Mouse (Mus musculus): ENCODE data around the gene Dnaaf5. TPM values are rescaled to one million over a fixed set of nuclear protein-coding genes. Genes with fewer than 3 reads are reported as not detected.

Dnaaf5 gene
- total RNA-seq, 4 experiments from 2014 or later, result 6.7 to 9.0 (median 8.5) TPM

- no peak for DNase-seq (ENCODE audit: low spot score in 2 of 2)
Observed at GRCm38 (mm10) chr5:139140589-139140988, 9.4 kb upstream of the Dnaaf5 start.

GRCm38 (mm10) chr5:139141326-139141725 is 8.7 kb upstream of the Dnaaf5 start:
- DNase-seq (ENCODE audit: low spot score in 2 of 2), result no peak

- no peak for DNase-seq (ENCODE audit: low spot score in 2 of 2)
Observed at GRCm38 (mm10) chr5:139143890-139144289, 6.1 kb upstream of the Dnaaf5 start.

- DNase-seq (ENCODE audit: low spot score in 2 of 2), result no peak
Observed at GRCm38 (mm10) chr5:139145726-139146125, 4.3 kb upstream of the Dnaaf5 start.

GRCm38 (mm10) chr5:139146476-139147075 is 3.4 kb upstream of the Dnaaf5 start:
- DNase-seq (ENCODE audit: low spot score in 2 of 2), result no peak

- peak; percentile 42 to 61 for DNase-seq (ENCODE audit: low spot score in 2 of 2)
Observed at GRCm38 (mm10) chr5:139147178-139148078, 2.6 kb upstream of the Dnaaf5 start.

DNA sequence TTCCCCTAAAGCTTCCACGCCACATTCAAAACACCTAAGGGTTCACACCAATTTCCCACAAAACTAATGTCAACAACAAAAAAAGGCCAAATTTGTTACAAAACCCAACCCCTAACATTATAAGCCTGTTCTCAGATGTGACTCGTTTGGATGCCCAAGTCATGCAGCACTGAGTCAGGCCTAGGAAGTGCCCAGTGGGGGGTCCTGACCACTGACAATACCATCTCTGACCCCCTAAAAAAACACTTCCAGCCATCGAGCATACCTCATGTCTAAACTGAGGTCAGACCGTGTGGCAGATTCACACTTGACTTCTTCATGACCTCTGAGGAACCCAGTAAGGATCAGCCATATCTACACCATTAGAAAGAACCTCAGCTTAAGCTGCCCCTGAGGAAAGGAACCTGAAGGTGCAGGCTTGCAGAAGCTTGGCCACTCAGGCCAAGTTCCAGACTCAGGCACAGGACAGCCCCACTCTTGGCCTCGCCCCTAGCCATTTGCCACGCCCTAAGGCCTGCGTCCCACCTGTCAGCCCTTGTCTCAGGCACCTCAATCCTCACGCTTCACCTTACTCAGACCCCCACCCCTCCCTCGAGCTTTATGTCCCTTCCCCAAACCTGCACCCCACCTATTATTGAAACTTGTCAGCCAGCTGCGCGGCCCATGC is 884 bp upstream of the Dnaaf5 start:
- no peak for DNase-seq (ENCODE audit: low spot score in 2 of 2)

DNA sequence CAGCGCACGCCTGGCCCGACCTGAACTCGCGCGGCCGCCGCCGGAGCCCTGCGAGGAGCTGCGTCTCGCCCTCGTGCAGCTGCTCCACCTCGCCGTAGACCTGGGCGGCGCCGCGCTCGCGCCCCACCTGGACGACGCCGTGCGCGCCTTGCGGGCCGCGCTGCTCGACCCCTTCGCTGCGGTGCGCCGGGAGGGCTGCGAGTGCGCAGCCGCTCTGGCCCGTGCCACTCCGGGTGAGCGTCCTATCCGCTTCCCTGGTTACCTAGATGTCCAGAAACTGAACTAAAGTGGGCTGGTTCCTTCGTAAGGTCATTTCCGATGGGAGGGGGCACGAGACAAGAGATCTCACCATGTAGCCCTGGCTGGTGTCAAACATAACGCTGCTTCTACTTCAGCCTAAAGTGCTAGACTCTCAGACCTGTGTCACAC is 594 bp downstream of the Dnaaf5 start:
- no peak for DNase-seq (ENCODE audit: low spot score in 2 of 2)

GRCm38 (mm10) chr5:139160899-139161298 is 10.9 kb downstream of the Dnaaf5 start:
- DNase-seq (ENCODE audit: low spot score in 2 of 2), result no peak

DNA sequence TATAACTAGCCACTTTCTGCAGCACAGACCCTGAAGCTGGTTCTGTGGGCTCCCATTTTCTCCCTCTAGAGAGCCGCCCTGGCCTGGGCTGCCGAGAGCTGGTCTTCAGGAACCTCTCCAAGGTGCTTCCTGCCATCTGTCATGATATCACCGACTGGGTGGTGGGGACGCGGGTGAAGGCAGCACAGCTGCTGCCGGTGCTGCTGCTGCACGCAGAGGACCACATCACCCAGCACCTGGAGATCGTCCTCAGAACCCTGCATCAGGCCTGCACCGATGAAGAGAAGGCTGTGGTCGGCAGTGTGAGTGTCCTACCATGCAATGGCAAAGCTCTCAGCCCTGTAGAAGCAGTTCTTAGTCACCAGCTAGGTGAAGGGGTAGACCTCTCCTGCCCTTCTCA is 11.6 kb downstream of the Dnaaf5 start:
- no peak for DNase-seq (ENCODE audit: low spot score in 2 of 2)

- no peak for DNase-seq (ENCODE audit: low spot score in 2 of 2)
Observed at GRCm38 (mm10) chr5:139166781-139167361, 16.8 kb downstream of the Dnaaf5 start.

DNA sequence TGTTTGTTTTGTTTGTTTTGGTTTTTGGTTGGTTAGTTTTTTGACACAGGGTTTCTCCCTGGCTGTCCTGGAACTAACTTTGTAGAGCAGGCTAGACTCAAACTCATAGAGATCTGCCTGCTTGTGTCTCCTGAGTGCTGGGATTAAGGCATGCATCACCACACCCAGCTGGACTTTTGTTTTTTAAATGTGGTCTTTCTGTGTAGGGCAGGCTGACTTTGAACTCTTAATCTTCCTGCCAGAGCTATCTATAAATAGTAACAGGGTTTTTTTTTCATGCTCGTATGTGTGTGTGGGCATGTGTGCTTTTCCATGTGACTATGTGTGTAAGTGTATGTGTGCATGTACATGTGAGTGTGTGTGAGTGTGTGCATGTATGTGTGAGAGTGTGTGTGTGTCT is 17.5 kb downstream of the Dnaaf5 start:
- no peak for DNase-seq (ENCODE audit: low spot score in 2 of 2)

DNA sequence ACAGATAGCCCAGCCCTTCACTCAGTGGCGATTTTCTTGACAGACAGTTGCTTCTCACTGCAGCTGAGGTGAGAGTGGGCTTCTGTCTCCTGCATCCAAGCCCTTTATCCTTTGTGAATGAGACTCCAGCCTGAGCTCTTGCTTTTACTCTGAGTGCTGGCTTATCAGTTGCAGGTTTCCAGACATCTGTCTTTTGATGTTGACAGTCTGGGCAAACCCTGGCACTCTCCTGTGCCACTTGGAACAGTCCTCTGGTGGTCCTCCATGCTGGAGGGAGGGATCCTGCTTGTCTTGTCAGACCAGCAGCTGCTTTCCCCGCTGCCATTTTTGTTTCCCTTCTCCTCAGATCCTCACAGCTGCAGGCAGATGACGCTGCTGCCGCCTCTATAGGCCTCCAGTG is 21.9 kb downstream of the Dnaaf5 start:
- DNase-seq (ENCODE audit: low spot score in 2 of 2), result no peak

- no peak for DNase-seq (ENCODE audit: low spot score in 2 of 2)
Observed at GRCm38 (mm10) chr5:139174141-139174540, 24.1 kb downstream of the Dnaaf5 start.

DNA sequence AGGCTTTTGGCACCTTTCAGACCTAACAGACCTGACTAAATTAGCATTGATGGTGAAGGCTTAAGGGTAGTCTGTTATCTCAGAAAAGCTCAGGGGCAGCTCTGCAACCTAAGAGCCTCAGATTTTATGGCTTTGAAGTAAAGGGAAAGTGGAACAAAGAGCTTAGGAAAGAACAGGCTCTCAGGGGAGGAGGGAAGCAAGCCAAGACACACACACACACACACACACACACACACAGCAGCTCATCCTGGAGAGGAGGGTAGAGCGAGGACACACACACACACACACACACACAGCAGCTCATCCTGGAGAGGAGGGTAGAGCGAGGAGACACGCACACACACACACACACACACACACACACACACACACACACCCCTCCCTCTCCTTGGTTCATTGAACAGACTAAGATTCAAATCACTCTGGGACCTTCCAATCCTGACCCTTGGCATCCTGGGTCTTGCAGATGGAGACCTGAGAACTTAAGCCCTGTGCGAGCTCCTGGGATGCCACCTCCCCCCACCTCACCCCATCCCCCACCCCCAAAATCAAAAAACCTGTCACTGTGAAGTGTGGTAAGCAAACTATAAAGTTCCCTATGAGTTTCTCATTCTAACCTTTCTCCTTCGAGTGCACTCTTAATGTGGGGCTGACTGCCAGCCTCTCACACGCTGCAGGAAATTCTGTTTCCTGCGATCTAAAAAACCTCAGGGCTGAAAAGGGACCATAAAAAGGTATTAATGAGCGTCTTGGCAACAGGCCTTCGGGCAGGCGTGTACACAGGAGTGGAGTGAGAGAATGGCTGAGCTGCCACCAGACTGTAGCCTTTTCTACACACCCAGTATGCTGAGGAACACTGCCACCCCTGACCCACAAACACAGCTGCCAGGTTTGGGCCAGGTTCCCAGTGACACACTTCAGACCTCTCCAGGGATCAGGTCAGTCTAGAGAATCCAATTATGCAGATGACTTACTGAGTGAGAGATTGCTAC is 24.8 kb downstream of the Dnaaf5 start:
- DNase-seq (ENCODE audit: low spot score in 2 of 2), result no peak

DNA sequence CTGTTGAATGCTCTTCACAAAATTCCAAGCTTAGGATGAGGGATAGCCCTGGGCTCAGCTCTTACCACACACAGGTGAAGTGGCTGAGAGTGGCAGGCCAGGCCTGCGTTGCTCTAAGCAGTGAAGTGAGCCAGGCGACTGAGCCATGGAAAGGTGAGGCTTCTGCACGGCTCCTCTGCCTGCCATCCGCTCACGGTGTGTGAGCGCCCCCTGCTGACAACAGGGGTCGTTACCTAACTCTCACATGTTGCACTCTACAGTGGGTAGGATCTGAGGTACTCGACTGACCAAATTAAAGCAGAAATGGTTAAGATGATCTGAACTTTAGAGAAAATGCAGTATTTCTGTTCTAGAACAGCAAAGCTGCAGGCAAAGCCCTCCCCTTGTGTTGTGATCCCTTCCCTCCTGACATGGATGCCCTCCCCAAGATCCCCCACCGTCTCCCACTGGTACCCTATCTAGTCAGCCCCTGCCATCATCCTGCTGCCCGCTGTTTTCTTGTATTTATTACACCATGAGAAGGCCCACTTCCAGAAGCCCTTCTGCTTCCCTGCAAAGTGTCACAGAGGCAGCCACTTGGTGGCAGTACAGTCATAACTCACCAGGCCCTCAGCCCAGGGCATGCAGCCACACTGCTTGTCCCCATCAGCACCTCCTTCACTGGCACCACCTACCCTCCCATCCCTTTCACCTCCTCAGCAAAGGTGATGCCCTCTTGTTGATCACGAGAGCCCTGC is 29.0 kb downstream of the Dnaaf5 start:
- peak in 1 of 2 experiments; percentile 80 for DNase-seq (ENCODE audit: low spot score in 2 of 2)

DNA sequence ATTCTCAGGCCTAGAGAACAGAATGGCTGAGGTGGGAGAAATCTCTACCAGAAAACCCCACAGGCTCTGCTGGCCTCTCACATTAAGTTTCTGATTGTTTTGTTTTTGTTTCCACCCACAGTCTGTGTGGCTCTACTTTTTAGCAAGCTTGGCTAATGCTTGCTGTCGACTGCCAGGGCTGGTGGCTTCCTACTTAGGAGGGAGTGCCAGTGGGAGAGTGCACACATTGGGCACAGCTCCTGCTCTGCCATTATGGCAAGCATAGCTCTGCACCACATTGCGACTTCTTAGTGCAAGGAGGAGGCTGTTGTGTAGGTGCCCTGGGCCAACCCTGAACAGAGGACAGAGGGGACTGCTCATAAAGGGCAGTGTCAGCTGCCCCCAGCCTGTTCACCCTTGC is 33.1 kb downstream of the Dnaaf5 start:
- DNase-seq (ENCODE audit: low spot score in 2 of 2), result no peak

DNA sequence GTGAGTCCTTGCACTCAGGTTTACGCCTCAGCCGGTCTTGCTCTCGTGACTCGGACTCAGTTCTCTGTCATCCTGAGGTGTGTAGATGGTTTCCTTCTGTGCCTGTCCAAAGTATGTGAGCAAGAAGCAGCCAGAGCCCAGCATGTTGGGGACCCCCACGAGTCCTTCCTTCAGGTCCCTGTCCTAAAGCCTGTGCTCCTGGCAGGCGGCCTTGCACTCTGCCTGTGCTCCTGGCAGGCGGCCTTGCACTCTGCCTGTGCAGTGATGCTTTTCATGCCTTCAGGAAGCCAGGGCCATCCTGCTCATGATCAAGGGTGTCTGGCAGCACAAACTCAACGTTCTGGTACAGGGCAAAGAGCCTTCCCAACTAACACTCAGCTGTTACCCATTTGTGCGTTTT is 33.6 kb downstream of the Dnaaf5 start:
- no peak for DNase-seq (ENCODE audit: low spot score in 2 of 2)

GRCm38 (mm10) chr5:139184897-139185296 is 34.9 kb downstream of the Dnaaf5 start:
- no peak for DNase-seq (ENCODE audit: low spot score in 2 of 2)

DNA sequence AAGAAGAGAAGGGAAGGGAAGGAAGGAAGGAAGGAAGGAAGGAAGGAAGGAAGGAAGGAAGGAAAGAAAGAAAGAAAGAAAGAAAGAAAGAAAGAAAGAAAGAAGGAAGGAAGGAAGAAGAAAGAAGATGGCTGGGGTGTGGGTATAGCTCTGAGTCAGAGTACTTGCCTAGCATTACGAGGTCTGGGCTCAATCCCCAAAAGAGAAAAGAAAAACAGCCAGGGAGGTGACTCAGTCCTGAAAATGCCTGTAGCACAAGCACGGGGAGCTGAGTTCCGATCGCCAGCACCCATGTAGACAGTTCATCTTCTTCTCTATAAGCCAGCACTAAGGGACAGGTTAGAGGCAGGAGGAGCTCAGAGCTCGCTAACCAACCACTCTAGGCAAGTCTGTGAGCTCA is 39.7 kb downstream of the Dnaaf5 start:
- no peak for DNase-seq (ENCODE audit: low spot score in 2 of 2)
